Mouse (Mus musculus): ENCODE data around the gene Adam19. TPM values are rescaled to one million over a fixed set of nuclear protein-coding genes. Genes with fewer than 3 reads are reported as not detected.

Gene Adam19
- polyA plus RNA-seq, 1 experiment from 2014 or later: 14.5 TPM

GRCm38 (mm10) chr11:46077304-46077703 lies 21.5 kb downstream of the Adam19 start:
- Histone ChIP-seq H3K4me2 (replicated peaks) (no peak overlapping the region), H3K9me3 (ENCODE audit: control insufficient read depth, low read length) (no peaks in the 10 kb centered on the region), H3K27me3 (ENCODE audit: control insufficient read depth, insufficient read depth, low read length) (no peaks in the 10 kb centered on the region), H3K4me3 (replicated peaks; ENCODE audit: low read length) (no peak overlapping the region), H3K36me3 (replicated peaks; ENCODE audit: control insufficient read depth, insufficient read depth) (peaks cover 13% of the 10 kb centered on the region), H3K27ac (no peak overlapping the region), H3K9ac (no peak overlapping the region), H3K4me1 (replicated peaks; ENCODE audit: control insufficient read depth, insufficient read depth, low read length) (0 out of 2 replicates have a peak, but pooled peaks cover 5% of the 10 kb centered on the region)
- WGBS: 93% methylated on average over 5 of the region's 5 CpGs
- DNase-seq (ENCODE audit: low spot score): no peak
- ATAC-seq (ENCODE audit: low FRiP score): no peak

DNA sequence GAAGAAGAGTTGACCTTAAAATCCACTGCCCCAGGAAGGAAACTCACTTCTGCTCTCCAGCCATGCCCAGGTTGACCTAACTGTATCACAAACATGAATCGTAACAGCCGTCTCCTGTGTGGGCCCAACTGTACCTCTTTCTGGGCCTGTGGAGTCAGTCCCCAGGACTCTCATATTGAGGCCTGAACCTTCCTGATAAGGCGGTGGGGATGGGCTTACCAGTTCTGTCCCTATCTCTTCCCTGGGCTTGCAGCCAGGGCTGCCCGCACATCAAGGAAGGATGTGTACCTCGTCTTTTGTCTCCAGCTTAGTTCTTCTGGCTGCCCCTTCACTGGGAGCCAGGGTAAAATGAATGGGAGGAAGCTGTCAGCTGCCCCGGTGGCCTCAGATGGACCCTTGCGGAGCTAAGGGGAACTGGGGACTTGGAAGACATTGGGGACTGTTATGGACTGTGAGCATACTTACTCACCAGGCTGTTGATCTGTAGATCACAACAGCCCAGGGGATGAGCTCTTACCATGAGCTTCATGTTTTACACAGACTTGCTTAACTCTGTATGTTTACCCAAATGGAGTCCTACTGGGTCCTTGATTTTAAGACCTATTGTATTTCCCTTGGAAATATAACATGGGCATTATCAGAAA lies 22.1 kb downstream of the Adam19 start:
- WGBS: 88% methylated on average over 7 of the region's 7 CpGs
- H3K27me3 ChIP-seq (ENCODE audit: control insufficient read depth, insufficient read depth, low read length): no peaks in the 10 kb centered on the region
- H3K4me1 ChIP-seq (replicated peaks; ENCODE audit: control insufficient read depth, insufficient read depth, low read length): 0 out of 2 replicates have a peak, but pooled peaks cover 5% of the 10 kb centered on the region
- DNase-seq (ENCODE audit: low spot score): no peak
- H3K36me3 ChIP-seq (replicated peaks; ENCODE audit: control insufficient read depth, insufficient read depth): peaks cover 13% of the 10 kb centered on the region
- no peaks in the 10 kb centered on the region for H3K9me3 ChIP-seq (ENCODE audit: control insufficient read depth, low read length)
- H3K9ac ChIP-seq: no peak overlapping the region
- H3K4me2 ChIP-seq (replicated peaks): no peak overlapping the region
- no peak overlapping the region for H3K27ac ChIP-seq
- ATAC-seq (ENCODE audit: low FRiP score): no peak
- H3K4me3 ChIP-seq (replicated peaks; ENCODE audit: low read length): no peak overlapping the region

GRCm38 (mm10) chr11:46081075-46081474 lies 25.3 kb downstream of the Adam19 start:
- H3K4me1 ChIP-seq (replicated peaks; ENCODE audit: control insufficient read depth, insufficient read depth, low read length): no peaks in the 10 kb centered on the region
- ATAC-seq (ENCODE audit: low FRiP score) (no peak), DNase-seq (ENCODE audit: low spot score) (no peak)
- peaks cover 14% of the 10 kb centered on the region for H3K36me3 ChIP-seq (replicated peaks; ENCODE audit: control insufficient read depth, insufficient read depth)
- H3K4me2 ChIP-seq (replicated peaks): no peak overlapping the region
- no peak overlapping the region for H3K9ac ChIP-seq
- H3K4me3 ChIP-seq (replicated peaks; ENCODE audit: low read length): no peak overlapping the region
- H3K9me3 ChIP-seq (ENCODE audit: control insufficient read depth, low read length): no peaks in the 10 kb centered on the region
- H3K27me3 ChIP-seq (ENCODE audit: control insufficient read depth, insufficient read depth, low read length): no peaks in the 10 kb centered on the region
- no peak overlapping the region for H3K27ac ChIP-seq
- 88% methylated on average over 2 of the region's 2 CpGs for WGBS

- H3K4me3 ChIP-seq (replicated peaks; ENCODE audit: low read length): no peak overlapping the region
- no peaks in the 10 kb centered on the region for H3K27me3 ChIP-seq (ENCODE audit: control insufficient read depth, insufficient read depth, low read length)
- H3K9me3 ChIP-seq (ENCODE audit: control insufficient read depth, low read length): no peaks in the 10 kb centered on the region
- H3K36me3 ChIP-seq (replicated peaks; ENCODE audit: control insufficient read depth, insufficient read depth): peaks cover 8% of the 10 kb centered on the region; the same call in 1 of the 2 replicates
- no peak for DNase-seq (ENCODE audit: low spot score)
- WGBS: 81% methylated on average over 3 of the region's 3 CpGs
- H3K27ac ChIP-seq: no peak overlapping the region
- H3K4me2 ChIP-seq (replicated peaks): no peak overlapping the region
- no peaks in the 10 kb centered on the region for H3K4me1 ChIP-seq (replicated peaks; ENCODE audit: control insufficient read depth, insufficient read depth, low read length)
- H3K9ac ChIP-seq: no peak overlapping the region
- ATAC-seq (ENCODE audit: low FRiP score): no peak
These were observed 27.6 kb downstream of the Adam19 start for GRCm38 (mm10) chr11:46083405-46083804.

GRCm38 (mm10) chr11:46083835-46084444 lies 28.1 kb downstream of the Adam19 start:
- no peak for ATAC-seq (ENCODE audit: low FRiP score)
- Histone ChIP-seq H3K9me3 (ENCODE audit: control insufficient read depth, low read length) (no peaks in the 10 kb centered on the region), H3K36me3 (replicated peaks; ENCODE audit: control insufficient read depth, insufficient read depth) (peaks cover 8% of the 10 kb centered on the region; the same call in 1 of the 2 replicates), H3K4me2 (replicated peaks) (no peak overlapping the region), H3K4me1 (replicated peaks; ENCODE audit: control insufficient read depth, insufficient read depth, low read length) (no peaks in the 10 kb centered on the region), H3K4me3 (replicated peaks; ENCODE audit: low read length) (no peak overlapping the region), H3K27me3 (ENCODE audit: control insufficient read depth, insufficient read depth, low read length) (no peaks in the 10 kb centered on the region), H3K27ac (no peak overlapping the region), H3K9ac (no peak overlapping the region)
- DNase-seq (ENCODE audit: low spot score): no peak
- 93% methylated on average over 11 of the region's 11 CpGs for WGBS

DNA sequence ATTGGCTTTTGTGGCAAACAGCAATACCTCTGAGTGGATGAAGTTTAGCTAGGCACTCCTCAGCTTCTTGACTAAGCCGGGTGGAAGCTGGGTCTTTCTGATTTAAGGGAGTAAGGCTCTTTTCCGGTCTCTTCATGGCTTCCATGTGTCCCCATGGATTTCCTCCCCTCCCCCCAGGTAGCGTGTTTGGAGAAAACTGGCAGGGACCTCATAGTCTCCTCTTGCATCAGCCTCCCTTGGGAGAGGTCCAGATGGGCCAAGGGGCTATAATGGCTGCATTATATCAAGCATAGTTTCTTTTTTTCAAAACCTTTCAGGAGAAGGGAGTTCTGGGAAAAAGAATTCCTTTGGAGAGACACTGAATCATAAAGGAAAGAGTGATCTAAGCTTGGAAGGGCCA lies 28.8 kb downstream of the Adam19 start:
- H3K4me2 ChIP-seq (replicated peaks): no peak overlapping the region
- H3K27me3 ChIP-seq (ENCODE audit: control insufficient read depth, insufficient read depth, low read length): no peaks in the 10 kb centered on the region
- ATAC-seq (ENCODE audit: low FRiP score) (no peak), DNase-seq (ENCODE audit: low spot score) (no peak)
- 82% methylated on average over 3 of the region's 3 CpGs for WGBS
- no peaks in the 10 kb centered on the region for H3K9me3 ChIP-seq (ENCODE audit: control insufficient read depth, low read length)
- no peak overlapping the region for H3K9ac ChIP-seq
- H3K4me3 ChIP-seq (replicated peaks; ENCODE audit: low read length): no peak overlapping the region
- peaks cover 8% of the 10 kb centered on the region; the same call in 1 of the 2 replicates for H3K36me3 ChIP-seq (replicated peaks; ENCODE audit: control insufficient read depth, insufficient read depth)
- H3K4me1 ChIP-seq (replicated peaks; ENCODE audit: control insufficient read depth, insufficient read depth, low read length): no peaks in the 10 kb centered on the region
- no peak overlapping the region for H3K27ac ChIP-seq

- Histone ChIP-seq H3K4me1 (replicated peaks; ENCODE audit: control insufficient read depth, insufficient read depth, low read length) (no peaks in the 10 kb centered on the region), H3K4me3 (replicated peaks; ENCODE audit: low read length) (no peak overlapping the region), H3K27me3 (ENCODE audit: control insufficient read depth, insufficient read depth, low read length) (no peaks in the 10 kb centered on the region), H3K4me2 (replicated peaks) (no peak overlapping the region), H3K36me3 (replicated peaks; ENCODE audit: control insufficient read depth, insufficient read depth) (peaks cover 8% of the 10 kb centered on the region; the same call in 1 of the 2 replicates), H3K9ac (no peak overlapping the region), H3K27ac (no peak overlapping the region), H3K9me3 (ENCODE audit: control insufficient read depth, low read length) (no peaks in the 10 kb centered on the region)
- no peak for ATAC-seq (ENCODE audit: low FRiP score)
- DNase-seq (ENCODE audit: low spot score): no peak
- WGBS: 94% methylated on average over 10 of the region's 10 CpGs
These were observed 29.8 kb downstream of the Adam19 start for GRCm38 (mm10) chr11:46085398-46086163.

GRCm38 (mm10) chr11:46086446-46086845 lies 30.7 kb downstream of the Adam19 start:
- H3K27me3 ChIP-seq (ENCODE audit: control insufficient read depth, insufficient read depth, low read length): no peaks in the 10 kb centered on the region
- H3K4me2 ChIP-seq (replicated peaks): no peak overlapping the region
- H3K9ac ChIP-seq: no peak overlapping the region
- no peak overlapping the region for H3K27ac ChIP-seq
- no peaks in the 10 kb centered on the region for H3K9me3 ChIP-seq (ENCODE audit: control insufficient read depth, low read length)
- ATAC-seq (ENCODE audit: low FRiP score) (no peak), DNase-seq (ENCODE audit: low spot score) (no peak)
- H3K36me3 ChIP-seq (replicated peaks; ENCODE audit: control insufficient read depth, insufficient read depth): peaks cover 8% of the 10 kb centered on the region; the same call in 1 of the 2 replicates
- H3K4me1 ChIP-seq (replicated peaks; ENCODE audit: control insufficient read depth, insufficient read depth, low read length): no peaks in the 10 kb centered on the region
- 98% methylated on average over 3 of the region's 3 CpGs for WGBS
- H3K4me3 ChIP-seq (replicated peaks; ENCODE audit: low read length): no peak overlapping the region

- 87% methylated on average over 4 of the region's 4 CpGs for WGBS
- H3K27ac ChIP-seq: no peak overlapping the region
These were observed 33.4 kb downstream of the Adam19 start for GRCm38 (mm10) chr11:46089081-46089713.

More at GRCm38 (mm10) chr11:46089081-46089713, 33.4 kb downstream of the Adam19 start:
- H3K36me3 ChIP-seq (replicated peaks; ENCODE audit: control insufficient read depth, insufficient read depth): peaks cover 8% of the 10 kb centered on the region
- no peak for DNase-seq (ENCODE audit: low spot score)
- H3K9me3 ChIP-seq (ENCODE audit: control insufficient read depth, low read length): no peaks in the 10 kb centered on the region
- ATAC-seq (ENCODE audit: low FRiP score): no peak
- 0 out of 2 replicates have a peak, but pooled peaks cover 4% of the 10 kb centered on the region for H3K4me1 ChIP-seq (replicated peaks; ENCODE audit: control insufficient read depth, insufficient read depth, low read length)
- no peaks in the 10 kb centered on the region for H3K27me3 ChIP-seq (ENCODE audit: control insufficient read depth, insufficient read depth, low read length)
- no peak overlapping the region for H3K4me2 ChIP-seq (replicated peaks)
- no peak overlapping the region for H3K4me3 ChIP-seq (replicated peaks; ENCODE audit: low read length)
- H3K9ac ChIP-seq: no peak overlapping the region

Data from hindbrain, embryonic 14.5 days (tissue).